Mouse (Mus musculus) olfactory bulb, adult 2 months (tissue): ENCODE results near the gene Tbx1.

Experiments
- CTCF ChIP-seq: fragments of 200-500 bp; IDR thresholded peaks from 2 replicates; pipeline ENCODE4 v1.5.1; 2012; ENCODE audit warnings: low read depth, mild to moderate bottlenecking, low read length, moderate library complexity; ENCODE audit not compliant: insufficient read depth
- POLR2A ChIP-seq: fragments of 200-500 bp; IDR thresholded peaks from 2 replicates; pipeline ENCODE4 v1.6.1; 2012; ENCODE audit warnings: mild to moderate bottlenecking, low read depth, low read length, moderate library complexity; ENCODE audit not compliant: insufficient read depth

- TF ChIP-seq POLR2A = no peak
- no peak for TF ChIP-seq CTCF
These were observed 22.8 kb upstream of the Tbx1 start for GRCm38 (mm10) chr16:18613301-18613700.
